Mouse (Mus musculus) heart, embryonic 10.5 days (tissue): ENCODE results near the gene Scgb1b27. TPM values are rescaled to one million over a fixed set of nuclear protein-coding genes. Genes with fewer than 3 reads are reported as not detected.
A peak's percentile ranks its signal among the peaks of the same experiment; 100 is the strongest.
"Not testable (repeated sequence)": the region's sequence is repeated elsewhere in the genome, so short reads cannot be mapped to it uniquely, and the experiment has no call there.

Experiments
- DNase-seq: peaks from one replicate; pipeline ENCODE4 v3.0.0-alpha.2; 2017; ENCODE audit warnings: low spot score
- H3K27ac ChIP-seq: fragments of 300-500 bp; sonication (generic); 2 replicates; pipeline ENCODE4 v1.5.1; 2016; ENCODE audit warnings: mild to moderate bottlenecking
- H3K27me3 ChIP-seq: fragments of 300-500 bp; sonication (generic); 2 replicates; pipeline ENCODE4 v1.6.1; 2016; ENCODE audit warnings: mild to moderate bottlenecking; ENCODE audit not compliant: poor library complexity, insufficient read depth, severe bottlenecking
- H3K36me3 ChIP-seq: fragments of 300-500 bp; sonication (generic); 2 replicates; pipeline ENCODE4 v1.6.1; 2016; ENCODE audit warnings: mild to moderate bottlenecking, moderate library complexity
- H3K4me1 ChIP-seq: fragments of 300-500 bp; sonication (generic); 2 replicates; pipeline ENCODE4 v1.6.1; 2016; ENCODE audit warnings: mild to moderate bottlenecking
- H3K4me3 ChIP-seq: fragments of 300-500 bp; sonication (generic); 2 replicates; pipeline ENCODE4 v1.5.1; 2016; ENCODE audit warnings: mild to moderate bottlenecking, moderate library complexity
- H3K9me3 ChIP-seq: fragments of 300-500 bp; sonication (generic); 2 replicates; pipeline ENCODE4 v1.6.1; 2016; ENCODE audit warnings: mild to moderate bottlenecking, moderate library complexity
- WGBS: fragments of 180-500 bp; shearing (Covaris S2); methylation state at CpG from one replicate; pipeline ENCODE4 v1.1.7; 2016; 5-methylcytosine and 5-hydroxymethylcytosine counted together
- polyA plus RNA-seq: library from polyadenylated mRNA; unstranded; fragments of >200 nt; fragmentation: Nextera tagmentation; extraction: Ambion mirVana; gene quantifications from 2 replicates; pipeline ENCODE4 v1.2.1, GENCODE M21; 2016

The Scgb1b27 gene
- polyA plus RNA-seq = not detected in 2 replicates

GRCm38 (mm10) chr7:34021183-34021582 is at the start of gene Scgb1b27:
Gene Scgb1b27, plus strand, starts transcription at chr7:34021483.
- H3K9me3 ChIP-seq = peaks cover 43% of the 10 kb centered on the region
- not testable (repeated sequence) for H3K36me3 ChIP-seq, DNase-seq, H3K27ac ChIP-seq, H3K27me3 ChIP-seq, H3K4me1 ChIP-seq, H3K4me3 ChIP-seq
- WGBS = 74% methylated on average over 1 of the region's 1 CpGs

- H3K27me3 ChIP-seq, H3K9me3 ChIP-seq, H3K27ac ChIP-seq, H3K4me3 ChIP-seq, DNase-seq, H3K36me3 ChIP-seq, H3K4me1 ChIP-seq: not testable (repeated sequence)
- 23% methylated on average over 8 of the region's 9 CpGs for WGBS
These were observed 39.0 kb upstream of the Scgb1b27 start for GRCm38 (mm10) chr7:33982281-33982680.

DNA sequence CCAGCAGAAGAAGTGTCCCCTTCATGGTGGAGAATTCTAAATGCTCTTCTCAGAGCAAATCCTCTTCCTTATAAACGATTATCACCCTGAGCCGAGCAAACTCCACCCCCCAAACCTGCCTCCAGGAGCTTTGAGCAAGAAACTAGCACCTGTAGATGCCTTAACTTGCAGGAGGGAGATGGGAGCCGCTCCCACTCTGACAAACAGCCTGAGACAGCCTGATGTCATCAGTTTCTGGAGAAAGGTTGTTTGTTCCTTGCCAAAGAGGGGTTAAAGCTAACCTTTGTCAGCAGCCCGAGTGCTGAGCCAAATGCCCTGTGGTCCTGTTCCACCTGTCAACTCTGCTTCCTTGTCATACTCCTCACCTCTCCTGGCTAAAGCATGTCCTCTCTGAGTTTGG is 7.4 kb upstream of the Scgb1b27 start, which contains the start of gene Scgb2b27:
Gene Scgb2b27, minus strand, starts transcription at position 101 of the 400 bp plus-strand sequence.
- Histone ChIP-seq H3K36me3 (no peaks in the 10 kb centered on the region), H3K4me1 (no peaks in the 10 kb centered on the region), H3K9me3 (peaks cover 52% of the 10 kb centered on the region), H3K27me3 (no peaks in the 10 kb centered on the region), H3K4me3 (no peak within 1 kb of the TSS), H3K27ac (no peak within 1 kb of the TSS)
- 61% methylated on average over 4 of the region's 4 CpGs for WGBS
- no peak for DNase-seq

DNA sequence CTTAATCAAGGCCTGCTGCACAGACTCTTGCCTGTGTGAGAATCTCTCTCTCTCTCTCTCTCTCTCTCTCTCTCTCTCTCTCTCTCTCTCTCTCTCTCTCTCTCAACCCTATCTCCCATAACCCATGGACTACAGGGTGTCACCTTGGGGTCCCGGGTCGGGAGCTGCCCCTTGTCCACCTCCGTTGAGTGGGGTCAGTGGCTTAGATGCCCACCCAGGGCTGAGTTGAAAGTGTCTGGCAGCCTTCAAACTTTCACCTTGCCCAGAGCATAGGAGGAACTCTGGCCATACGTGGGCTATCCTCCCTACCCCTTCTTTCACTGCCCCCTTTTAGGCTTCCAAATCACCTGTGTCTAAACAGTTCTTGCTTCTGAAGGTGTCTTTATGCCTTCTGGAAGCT is 4.4 kb downstream of the Scgb1b27 start:
- H3K36me3 ChIP-seq = no peaks in the 10 kb centered on the region
- no peak overlapping the region for H3K27ac ChIP-seq
- 67% methylated on average over 4 of the region's 4 CpGs for WGBS
- H3K4me3 ChIP-seq = no peak overlapping the region
- DNase-seq = no peak
- H3K4me1 ChIP-seq = no peaks in the 10 kb centered on the region
- H3K9me3 ChIP-seq = peaks cover 65% of the 10 kb centered on the region
- H3K27me3 ChIP-seq = no peaks in the 10 kb centered on the region

GRCm38 (mm10) chr7:34027202-34027601 is 5.9 kb downstream of the Scgb1b27 start:
- H3K9me3 ChIP-seq = peaks cover 59% of the 10 kb centered on the region
- 84% methylated on average over 9 of the region's 9 CpGs for WGBS

DNA sequence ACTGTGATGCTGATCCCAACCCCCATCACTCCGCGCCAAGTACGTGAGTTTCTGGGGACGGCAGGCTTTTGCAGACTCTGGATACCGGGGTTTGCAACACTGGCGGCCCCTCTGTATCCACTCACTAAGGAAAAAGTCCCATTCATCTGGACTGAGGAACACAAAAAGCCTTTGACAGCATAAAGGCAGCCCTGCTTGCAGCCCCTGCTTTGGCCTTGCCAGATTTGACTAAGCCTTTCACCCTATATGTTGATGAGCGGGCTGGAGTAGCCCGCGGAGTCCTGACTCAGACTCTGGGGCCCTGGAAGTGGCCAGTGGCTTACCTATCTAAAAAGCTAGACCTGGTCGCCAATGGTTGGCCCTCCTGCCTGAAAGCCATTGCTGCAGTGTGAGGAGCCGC is 8.7 kb downstream of the Scgb1b27 start:
- H3K9me3 ChIP-seq = peaks cover 60% of the 10 kb centered on the region
- no peak for DNase-seq
- WGBS = 91% methylated on average over 11 of the region's 11 CpGs
- no peak overlapping the region for H3K27ac ChIP-seq
- H3K27me3 ChIP-seq = no peaks in the 10 kb centered on the region
- no peaks in the 10 kb centered on the region for H3K4me1 ChIP-seq
- H3K36me3 ChIP-seq = no peaks in the 10 kb centered on the region
- no peak overlapping the region for H3K4me3 ChIP-seq

More at GRCm38 (mm10) chr7:34027202-34027601, 5.9 kb downstream of the Scgb1b27 start:
- not testable (repeated sequence) for H3K36me3 ChIP-seq, DNase-seq, H3K4me3 ChIP-seq, H3K27ac ChIP-seq, H3K27me3 ChIP-seq, H3K4me1 ChIP-seq

- 71% methylated on average over 4 of the region's 4 CpGs for WGBS
- H3K27me3 ChIP-seq, H3K4me1 ChIP-seq, H3K36me3 ChIP-seq, H3K27ac ChIP-seq, DNase-seq, H3K4me3 ChIP-seq: not testable (repeated sequence)
- H3K9me3 ChIP-seq = peaks cover 45% of the 10 kb centered on the region
These were observed 13.3 kb downstream of the Scgb1b27 start for GRCm38 (mm10) chr7:34034579-34034978.

- not testable (repeated sequence) for H3K27me3 ChIP-seq, H3K4me1 ChIP-seq, H3K27ac ChIP-seq, H3K36me3 ChIP-seq, H3K4me3 ChIP-seq
- 85% methylated on average over 11 of the region's 11 CpGs for WGBS
- peak; percentile 50 for DNase-seq
- H3K9me3 ChIP-seq = peaks cover 31% of the 10 kb centered on the region
These were observed 15.0 kb downstream of the Scgb1b27 start for GRCm38 (mm10) chr7:34036076-34036815.

DNA sequence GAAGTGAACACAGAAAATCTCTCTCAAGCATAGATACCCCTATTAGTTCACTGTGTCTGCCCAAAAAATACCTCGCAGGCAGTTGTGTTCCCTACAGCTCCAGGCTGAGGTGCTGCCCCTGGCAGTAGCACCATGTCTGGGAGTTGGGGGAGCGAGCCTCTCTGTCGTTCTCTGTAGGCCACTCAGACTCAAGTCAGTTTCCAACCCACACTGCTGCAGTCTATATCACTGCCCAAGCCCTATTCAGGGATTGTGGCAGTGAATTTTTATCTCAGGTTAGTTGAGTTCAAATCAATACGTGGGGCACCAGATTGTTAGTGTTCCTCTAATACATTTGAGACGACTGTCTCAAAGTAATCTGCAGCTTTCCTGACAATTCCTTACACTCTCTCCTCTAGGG is 46.8 kb downstream of the Scgb1b27 start:
- H3K27me3 ChIP-seq, H3K4me3 ChIP-seq, H3K36me3 ChIP-seq, H3K9me3 ChIP-seq, DNase-seq, H3K27ac ChIP-seq, H3K4me1 ChIP-seq: not testable (repeated sequence)
- 68% methylated on average over 5 of the region's 5 CpGs for WGBS

Other genes starting within 250 kb of the Scgb1b27 start
- gene Scgb2b26, start 76.4 kb upstream of the Scgb1b27 start, polyA plus RNA-seq = not detected in 2 replicates
- gene Scgb2b27, start 7.5 kb upstream of the Scgb1b27 start, polyA plus RNA-seq = not detected in 2 replicates
- gene Scgb1b30, start 73.9 kb downstream of the Scgb1b27 start, polyA plus RNA-seq = not detected in 2 replicates
- gene Wtip, start 111.8 kb downstream of the Scgb1b27 start, polyA plus RNA-seq = 4.7 and 6.6 TPM in 2 replicates
- gene Uba2, start 148.1 kb downstream of the Scgb1b27 start, polyA plus RNA-seq = 154 and 197 TPM in 2 replicates
- 65.2 and 67.5 TPM in 2 replicates for gene Pdcd2l, start 175.2 kb downstream of the Scgb1b27 start, polyA plus RNA-seq
- gene Gpi1, start 208.9 kb downstream of the Scgb1b27 start, polyA plus RNA-seq = 650 and 828 TPM in 2 replicates
- gene Gm6096, start 229.6 kb downstream of the Scgb1b27 start, polyA plus RNA-seq = 0.57 TPM in 1 of 2 replicates, not detected in the other